ENCODE assay signal across 21 mouse cellular contexts in genomic region chr2:45367436-45368193, GRCm38 (mm10).
DNase-seq lines count a peak whose midpoint lies in the region; ATAC-seq and TF ChIP-seq lines count a peak whose summit lies in the region.
"Had no signal": no experiment of that assay in that cellular context is flagged by ENCODE, and none has a peak within 500 bp of the region (broad histone marks: within the 10 kb centered on the region; RNA-seq: fewer than 3 reads in every experiment).

No protein-coding gene starts in this region.

- no peaks in the 10 kb centered on the region for H3K9me3 ChIP-seq in lung, embryonic 14.5 days (ENCODE audit: low read depth, low read length)
- H3K9me3 ChIP-seq in heart, embryonic 12.5 days (replicated peaks) = no peaks in the 10 kb centered on the region
- H3K9me3 ChIP-seq: embryonic facial prominence, embryonic 15.5 days; forebrain, embryonic 13.5 days; heart, embryonic 13.5 days; liver, embryonic 13.5 days; midbrain, embryonic 15.5 days had no signal

- 52% methylated on average over 10 of the region's 10 CpGs for WGBS in lung, embryonic 14.5 days
- WGBS in heart, embryonic 12.5 days = 77% methylated on average over 10 of the region's 10 CpGs

- TF ChIP-seq CTCF in lung, embryonic 14.5 days (IDR thresholded peaks at IDR 0.05; ENCODE audit: low read depth) = no peak
- TF ChIP-seq CTCF in brain, embryonic 14.5 days (IDR thresholded peaks at IDR 0.05; ENCODE audit: borderline replicate concordance, extremely low read depth, insufficient read depth, insufficient read length) = no peak

- peak overlapping the region; percentile 75 for H3K27ac ChIP-seq in lung, embryonic 14.5 days (ENCODE audit: low read depth)
- H3K27ac ChIP-seq in heart, embryonic 12.5 days (ENCODE audit: poor library complexity, severe bottlenecking) = no peak overlapping the region
- H3K27ac ChIP-seq: embryonic facial prominence, embryonic 15.5 days; forebrain, embryonic 13.5 days; heart, embryonic 13.5 days; left cerebral cortex, adult 2 months; liver, embryonic 13.5 days; midbrain, embryonic 15.5 days; stomach, postnatal 0 days had no signal

- no peaks in the 10 kb centered on the region for H3K27me3 ChIP-seq in lung, embryonic 14.5 days (ENCODE audit: insufficient read depth, low read length)
- H3K27me3 ChIP-seq in heart, embryonic 12.5 days (replicated peaks) = no peaks in the 10 kb centered on the region
- H3K27me3 ChIP-seq: embryonic facial prominence, embryonic 15.5 days; forebrain, embryonic 13.5 days; heart, embryonic 13.5 days; liver, embryonic 13.5 days; midbrain, embryonic 15.5 days; Patski had no signal

- H3K36me3 ChIP-seq in lung, embryonic 14.5 days (ENCODE audit: insufficient read depth) = no peaks in the 10 kb centered on the region
- H3K36me3 ChIP-seq in heart, embryonic 12.5 days = no peaks in the 10 kb centered on the region
- H3K36me3 ChIP-seq: embryonic facial prominence, embryonic 15.5 days; heart, embryonic 13.5 days; liver, embryonic 13.5 days; midbrain, embryonic 15.5 days had no signal

- TF ChIP-seq POLR2A in brain, embryonic 14.5 days (IDR thresholded peaks at IDR 0.05; ENCODE audit: borderline replicate concordance, extremely low read depth, insufficient read depth, insufficient read length, poor library complexity, severe bottlenecking) = no peak

- H3K4me2 ChIP-seq in lung, embryonic 14.5 days = no peak overlapping the region
- no peak overlapping the region for H3K4me2 ChIP-seq in heart, embryonic 12.5 days
- H3K4me2 ChIP-seq: embryonic facial prominence, embryonic 15.5 days; forebrain, embryonic 13.5 days; heart, embryonic 13.5 days; liver, embryonic 13.5 days; midbrain, embryonic 15.5 days had no signal

- no peak overlapping the region for H3K9ac ChIP-seq in lung, embryonic 14.5 days
- no peak overlapping the region for H3K9ac ChIP-seq in heart, embryonic 12.5 days
- H3K9ac ChIP-seq: embryonic facial prominence, embryonic 15.5 days; forebrain, embryonic 13.5 days; heart, embryonic 13.5 days; liver, embryonic 13.5 days; midbrain, embryonic 15.5 days had no signal

- 0 out of 2 replicates have a peak, but pooled peaks cover 3% of the 10 kb centered on the region for H3K4me1 ChIP-seq in lung, embryonic 14.5 days (ENCODE audit: insufficient read depth)
- no peaks in the 10 kb centered on the region for H3K4me1 ChIP-seq in heart, embryonic 12.5 days (replicated peaks)
- H3K4me1 ChIP-seq: embryonic facial prominence, embryonic 15.5 days; heart, embryonic 13.5 days; liver, embryonic 13.5 days; midbrain, embryonic 15.5 days had no signal

- ATAC-seq in lung, embryonic 14.5 days (ENCODE audit: insufficient read depth) = no peak
- no peak for ATAC-seq in heart, embryonic 12.5 days (ENCODE audit: insufficient number of reproducible peaks, low FRiP score)
- ATAC-seq: activated CD4-positive, CD25-positive, alpha-beta regulatory T cell, adult 4 months; forebrain, embryonic 13.5 days; hindbrain, embryonic 16.5 days; intestine, postnatal 0 days; midbrain, embryonic 15.5 days; Patski had no signal

- no peak overlapping the region for H3K4me3 ChIP-seq in lung, embryonic 14.5 days (ENCODE audit: low read depth, low read length)
- no peak overlapping the region for H3K4me3 ChIP-seq in heart, embryonic 12.5 days
- H3K4me3 ChIP-seq: embryonic facial prominence, embryonic 15.5 days; forebrain, embryonic 13.5 days; heart, embryonic 13.5 days; left cerebral cortex, adult 2 months; liver, embryonic 13.5 days; midbrain, embryonic 15.5 days had no signal

- DNase-seq in cerebellum, postnatal 10 days = peak; percentile 50 to 55
- no peak for DNase-seq in cerebellum, postnatal 4 days (ENCODE audit: low spot score in 2 of 2)
- DNase-seq in lung, embryonic 14.5 days = peak; percentile 82
- no peak for DNase-seq in lung, adult 18-20 months
- DNase-seq in 3134 (ENCODE audit: extremely low read depth, insufficient read length, low spot score) = peak; percentile 6
- DNase-seq in brain, embryonic 14.5 days (ENCODE audit: low read depth) = peak; percentile 49
- DNase-seq in ovary, postnatal 10 days (ENCODE audit: low spot score) = no peak
- DNase-seq: cerebellum, adult 11 months; heart, postnatal 36 days; liver, embryonic 13.5 days had no signal

Comparison
In these comparisons a context has a peak if more than half of its experiments do, and no peak if none do; other contexts are left out.
1. DNase-seq: peak in cerebellum, postnatal 10 days (2 of 2), lung, embryonic 14.5 days (single experiment), 3134 (single experiment) and brain, embryonic 14.5 days (single experiment); none in cerebellum, postnatal 4 days (0 of 2), lung, adult 18-20 months (0 of 2) and ovary, postnatal 10 days (single experiment).